Mouse (Mus musculus): Measurements from ENCODE around the gene Ppp1r3c. TPM values are rescaled to one million over a fixed set of nuclear protein-coding genes. Genes with fewer than 3 reads are reported as not detected.

The Ppp1r3c gene
- total and polyA plus RNA-seq, 3 experiments, result not detected

GRCm38 (mm10) chr19:36700937-36701336, 35.5 kb downstream of the Ppp1r3c start:
- DNase-seq (ENCODE audit: low read depth, low spot score), result no peak
- TF ChIP-seq USF2 (IDR thresholded peaks at IDR 0.05; ENCODE audit: borderline replicate concordance in 1 of 2, insufficient read depth in 1 of 2, low read depth in 1 of 2, low read length in 2 of 2), result no peak
- TF ChIP-seq ZMIZ1 (IDR thresholded peaks at IDR 0.05; ENCODE audit: low read depth, low read length), result no peak
- TF ChIP-seq ZNF384 (IDR thresholded peaks at IDR 0.05; ENCODE audit: low read depth, low read length), result no peak
- TF ChIP-seq MYB (IDR thresholded peaks at IDR 0.05; ENCODE audit: low read depth, low read length), result no peak
- TF ChIP-seq GATA1 (IDR thresholded peaks at IDR 0.05; ENCODE audit: low read depth, low read length), result no peak
- no peak for TF ChIP-seq TAL1 (IDR thresholded peaks at IDR 0.05; ENCODE audit: low read length)
- no peak for TF ChIP-seq MEF2A (IDR thresholded peaks at IDR 0.05; ENCODE audit: extremely low read depth, insufficient replicate concordance, low read depth, low read length, poor library complexity, severe bottlenecking)
- TF ChIP-seq E2F4 (IDR thresholded peaks at IDR 0.05; ENCODE audit: borderline replicate concordance, low read depth, low read length), result no peak
- H3K27me3 ChIP-seq (ENCODE audit: control insufficient read depth in 1 of 2, insufficient read depth in 2 of 2, low read length in 2 of 2), result peaks cover 0 to 2% of the 10 kb centered on the region in 2 experiments; a peak in 2 of 4 replicates
- H3K9ac ChIP-seq (ENCODE audit: control insufficient read depth, low read depth, low read length, poor library complexity, severe bottlenecking), result no peak overlapping the region
- no peaks in the 10 kb centered on the region for H3K36me3 ChIP-seq (ENCODE audit: control insufficient read depth in 1 of 2, insufficient read depth in 2 of 2, low read length in 2 of 2)
- no peaks in the 10 kb centered on the region for H3K9me3 ChIP-seq (replicated peaks; ENCODE audit: insufficient read depth, low read length)
- H3K27ac ChIP-seq (ENCODE audit: control insufficient read depth, low read depth, low read length), result no peak overlapping the region
- no peaks in the 10 kb centered on the region for H3K79me2 ChIP-seq (ENCODE audit: control insufficient read depth, insufficient read depth, low read length, poor library complexity)
- no peak overlapping the region for H3K4me3 ChIP-seq (ENCODE audit: control insufficient read depth in 1 of 2, insufficient read depth in 1 of 2, low read depth in 2 of 2, low read length in 2 of 2)
- no peaks in the 10 kb centered on the region for H3K4me1 ChIP-seq (ENCODE audit: control insufficient read depth in 1 of 2, insufficient read depth in 2 of 2, low read length in 2 of 2)

- H3K27ac ChIP-seq (ENCODE audit: control insufficient read depth, low read depth, low read length), result no peak overlapping the region
- H3K9me3 ChIP-seq (replicated peaks; ENCODE audit: insufficient read depth, low read length), result no peaks in the 10 kb centered on the region
- DNase-seq (ENCODE audit: low read depth, low spot score), result no peak
- H3K4me3 ChIP-seq (ENCODE audit: control insufficient read depth in 1 of 2, insufficient read depth in 1 of 2, low read depth in 2 of 2, low read length in 2 of 2), result no peak overlapping the region
- no peaks in the 10 kb centered on the region for H3K4me1 ChIP-seq (ENCODE audit: control insufficient read depth in 1 of 2, insufficient read depth in 2 of 2, low read length in 2 of 2)
- H3K36me3 ChIP-seq (ENCODE audit: control insufficient read depth in 1 of 2, insufficient read depth in 2 of 2, low read length in 2 of 2), result no peaks in the 10 kb centered on the region
- no peaks in the 10 kb centered on the region for H3K79me2 ChIP-seq (ENCODE audit: control insufficient read depth, insufficient read depth, low read length, poor library complexity)
- H3K9ac ChIP-seq (ENCODE audit: control insufficient read depth, low read depth, low read length, poor library complexity, severe bottlenecking), result no peak overlapping the region
- TF ChIP-seq TBP (IDR thresholded peaks at IDR 0.05; ENCODE audit: low read depth, low read length), result no peak
- TF ChIP-seq SMC3 (IDR thresholded peaks at IDR 0.05; ENCODE audit: low read depth, low read length), result no peak
- TF ChIP-seq KAT2A (conservative IDR thresholded peaks at IDR 0.05; ENCODE audit: low read depth, low read length), result no peak
- no peak for TF ChIP-seq MAFK (IDR thresholded peaks at IDR 0.05; ENCODE audit: borderline replicate concordance, low read depth, low read length)
- no peak for TF ChIP-seq TCF12 (IDR thresholded peaks at IDR 0.05; ENCODE audit: low read depth, low read length)
- no peak for TF ChIP-seq ZC3H11A (IDR thresholded peaks at IDR 0.05; ENCODE audit: low read depth, low read length)
- no peak for TF ChIP-seq USF1 (IDR thresholded peaks at IDR 0.05; ENCODE audit: low read depth, low read length)
- TF ChIP-seq ZMIZ1 (IDR thresholded peaks at IDR 0.05; ENCODE audit: low read depth, low read length), result no peak
- TF ChIP-seq CHD2 (IDR thresholded peaks at IDR 0.05; ENCODE audit: low read length), result no peak
- no peak for TF ChIP-seq POLR2AphosphoS2 (IDR thresholded peaks at IDR 0.05; ENCODE audit: low read length)
- H3K27me3 ChIP-seq (ENCODE audit: control insufficient read depth in 1 of 2, insufficient read depth in 2 of 2, low read length in 2 of 2), result peaks cover 0 to 2% of the 10 kb centered on the region in 2 experiments; a peak in 2 of 4 replicates
Observed at GRCm38 (mm10) chr19:36699151-36699550, 37.3 kb downstream of the Ppp1r3c start.
